Mouse (Mus musculus) retina, embryonic 14.5 days (tissue): ENCODE data around the gene Erc1.
"Not testable (repeated sequence)": the region's sequence is repeated elsewhere in the genome, so short reads cannot be mapped to it uniquely, and the experiment has no call there.

Experiments
- DNase-seq: peaks from one replicate; pipeline ENCODE4 v3.0.0-alpha.2; 2015; ENCODE audit warnings: low spot score

The Erc1 gene

GRCm38 (mm10) chr6:119711649-119712305 lies 136.2 kb downstream of the Erc1 start:
- DNase-seq = no peak

GRCm38 (mm10) chr6:119709552-119709951 lies 138.4 kb downstream of the Erc1 start:
- peak; percentile 45 for DNase-seq

- DNase-seq = no peak
These were observed 140.1 kb downstream of the Erc1 start for GRCm38 (mm10) chr6:119707911-119708310.

- no peak for DNase-seq
These were observed 143.1 kb downstream of the Erc1 start for GRCm38 (mm10) chr6:119704899-119705298.

GRCm38 (mm10) chr6:119692754-119693153 lies 155.2 kb downstream of the Erc1 start:
- no peak for DNase-seq

GRCm38 (mm10) chr6:119686470-119686869 lies 161.5 kb downstream of the Erc1 start:
- no peak for DNase-seq

GRCm38 (mm10) chr6:119680746-119681145 lies 167.2 kb downstream of the Erc1 start:
- DNase-seq = no peak

GRCm38 (mm10) chr6:119674811-119675209 lies 173.2 kb downstream of the Erc1 start:
- DNase-seq = no peak

GRCm38 (mm10) chr6:119674201-119674810 lies 173.7 kb downstream of the Erc1 start:
- peak; percentile 3 for DNase-seq

- DNase-seq = no peak
These were observed 178.2 kb downstream of the Erc1 start for GRCm38 (mm10) chr6:119669746-119670145.

GRCm38 (mm10) chr6:119662936-119663335 lies 185.0 kb downstream of the Erc1 start:
- DNase-seq = no peak

- no peak for DNase-seq
These were observed 186.9 kb downstream of the Erc1 start for GRCm38 (mm10) chr6:119661081-119661493.

GRCm38 (mm10) chr6:119658441-119658840 lies 189.5 kb downstream of the Erc1 start:
- DNase-seq = no peak

GRCm38 (mm10) chr6:119657418-119658178 lies 190.4 kb downstream of the Erc1 start:
- no peak for DNase-seq

- DNase-seq = not testable (repeated sequence)
These were observed 193.2 kb downstream of the Erc1 start for GRCm38 (mm10) chr6:119654777-119655176.

- DNase-seq = no peak
These were observed 204.0 kb downstream of the Erc1 start for GRCm38 (mm10) chr6:119643880-119644460.

- DNase-seq = no peak
These were observed 204.7 kb downstream of the Erc1 start for GRCm38 (mm10) chr6:119643178-119643728.

- no peak for DNase-seq
These were observed 205.2 kb downstream of the Erc1 start for GRCm38 (mm10) chr6:119642718-119643117.

- no peak for DNase-seq
These were observed 212.3 kb downstream of the Erc1 start for GRCm38 (mm10) chr6:119635629-119636028.

- no peak for DNase-seq
These were observed 217.3 kb downstream of the Erc1 start for GRCm38 (mm10) chr6:119630622-119631021.

GRCm38 (mm10) chr6:119601379-119601778 lies 246.6 kb downstream of the Erc1 start:
- DNase-seq = no peak

- no peak for DNase-seq
These were observed 252.5 kb downstream of the Erc1 start for GRCm38 (mm10) chr6:119595440-119595839.
